Mouse (Mus musculus): ENCODE data around the gene Phlpp2.

- TF ChIP-seq CTCF (IDR thresholded peaks at IDR 0.05; ENCODE audit: control insufficient read depth, insufficient read depth, insufficient read length) (no peak), MYOD1 (IDR thresholded peaks at IDR 0.05; ENCODE audit: control insufficient read depth, insufficient read length, low read depth) (no peak), CEBPB (IDR thresholded peaks at IDR 0.05; ENCODE audit: low read depth) (no peak)
Observed at GRCm38 (mm10) chr8:109880012-109880662, 11.8 kb downstream of the Phlpp2 start.

All from C2C12 (cell line).